Mouse (Mus musculus): Measurements from ENCODE around the gene Madcam1. TPM values are rescaled to one million over a fixed set of nuclear protein-coding genes. Genes with fewer than 3 reads are reported as not detected.

Madcam1 gene
- polyA plus RNA-seq, 1 experiment from 2014 or later: 1.4 TPM

DNA sequence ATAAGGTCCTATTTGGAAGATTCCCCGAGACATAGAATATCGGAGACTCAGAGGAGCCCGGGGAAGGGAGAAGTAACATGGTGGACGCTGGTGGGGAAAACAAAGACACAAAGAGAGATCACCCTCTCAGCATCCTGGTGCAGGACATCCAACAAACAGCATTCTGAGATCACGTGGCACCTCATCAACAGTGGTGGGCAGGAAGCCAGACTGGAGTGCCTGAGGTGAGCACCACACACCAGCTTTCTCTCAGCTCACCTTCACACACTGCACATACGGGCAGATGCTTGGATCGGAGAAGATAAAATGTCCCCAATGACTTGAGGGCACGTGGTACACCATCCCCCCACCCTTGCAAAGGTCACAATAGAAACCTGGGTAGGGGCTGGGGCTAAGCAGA lies 28.1 kb upstream of the Madcam1 start:
- DNase-seq (ENCODE audit: low spot score) (no peak), ATAC-seq (replicated peaks; ENCODE audit: low FRiP score) (no peak)
- WGBS: 73% methylated on average over 8 of the region's 8 CpGs
- Histone ChIP-seq H3K36me3 (ENCODE audit: control insufficient read depth, insufficient read depth, low read length) (no peaks in the 10 kb centered on the region), H3K4me1 (replicated peaks; ENCODE audit: control insufficient read depth, insufficient read depth, low read length) (peaks cover 8% of the 10 kb centered on the region; the same call in 1 of the 2 replicates), H3K4me3 (ENCODE audit: low read depth, low read length) (no peak overlapping the region), H3K27me3 (replicated peaks; ENCODE audit: control insufficient read depth, insufficient read depth, low read length) (peaks cover 46% of the 10 kb centered on the region), H3K9me3 (ENCODE audit: control insufficient read depth, low read length) (no peaks in the 10 kb centered on the region), H3K4me2 (no peak overlapping the region), H3K27ac (ENCODE audit: low read depth, low read length) (no peak overlapping the region), H3K9ac (ENCODE audit: low read depth, low read length) (no peak overlapping the region)

DNA sequence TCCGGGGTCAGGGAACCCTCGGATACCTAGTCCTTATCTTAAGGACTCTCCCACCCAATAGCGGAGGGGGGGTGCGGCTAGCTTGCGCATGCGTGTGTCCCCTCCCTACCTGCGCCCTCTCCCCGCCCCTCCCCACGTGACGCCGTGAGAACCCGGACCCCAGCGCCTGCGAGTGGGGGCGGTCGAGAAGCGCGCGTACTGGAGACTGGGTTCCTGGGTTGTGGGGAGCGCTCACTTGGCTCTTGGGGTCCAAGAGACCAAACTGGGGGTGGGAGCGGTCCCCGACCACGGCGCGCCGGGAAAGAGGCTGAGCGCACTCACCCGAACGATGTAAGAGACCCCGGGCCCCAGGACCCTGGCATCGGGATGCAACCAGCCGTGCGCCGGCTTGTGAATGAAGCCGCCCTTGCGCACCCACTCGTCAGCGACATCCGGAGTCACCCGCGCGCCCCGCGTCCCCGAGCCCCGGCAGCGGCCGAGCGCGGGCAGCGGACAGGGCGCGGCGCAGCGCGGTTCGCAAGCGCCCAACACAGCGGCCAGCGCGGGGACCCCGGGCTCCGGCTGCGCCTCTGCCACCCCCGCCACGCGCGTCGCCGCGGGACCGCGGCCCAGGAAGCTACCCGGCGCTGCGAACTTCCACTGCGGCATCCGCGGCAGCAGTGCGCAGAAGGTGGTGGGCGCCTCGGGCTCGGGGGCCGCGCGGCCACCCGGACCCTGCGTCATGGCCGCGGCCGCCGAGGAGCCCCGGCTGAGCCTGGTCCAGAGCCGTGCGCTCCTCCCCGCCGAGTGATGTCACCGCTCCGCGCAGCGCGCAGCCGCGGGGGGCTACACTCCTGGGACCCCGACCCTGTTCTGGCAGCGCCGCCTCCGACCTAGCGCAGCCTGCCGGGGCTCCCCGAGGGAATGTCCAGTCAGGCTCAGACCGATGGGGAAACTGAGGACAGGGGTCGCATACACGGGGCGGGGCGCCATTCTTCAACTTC lies 26.9 kb upstream of the Madcam1 start, which contains the start of gene Shc2:
Gene Shc2, minus strand, starts transcription at position 791 of the 983 bp plus-strand sequence.
- WGBS: 1% methylated on average over 116 of the region's 116 CpGs
- peaks cover 46% of the 10 kb centered on the region for H3K27me3 ChIP-seq (replicated peaks; ENCODE audit: control insufficient read depth, insufficient read depth, low read length)
- H3K27ac ChIP-seq (ENCODE audit: low read depth, low read length): no peak within 1 kb of the TSS
- DNase-seq (ENCODE audit: low spot score): peak; percentile 51
- no peaks in the 10 kb centered on the region for H3K9me3 ChIP-seq (ENCODE audit: control insufficient read depth, low read length)
- H3K4me3 ChIP-seq (ENCODE audit: low read depth, low read length): peak within 1 kb of the TSS; percentile 61
- H3K36me3 ChIP-seq (ENCODE audit: control insufficient read depth, insufficient read depth, low read length): no peaks in the 10 kb centered on the region
- H3K9ac ChIP-seq (ENCODE audit: low read depth, low read length): peak within 1 kb of the TSS; percentile 51
- peak; percentile 38; the same call in 1 of the 2 replicates for ATAC-seq (replicated peaks; ENCODE audit: low FRiP score)
- H3K4me2 ChIP-seq: peak within 1 kb of the TSS; percentile 74
- peaks cover 8% of the 10 kb centered on the region; the same call in 1 of the 2 replicates for H3K4me1 ChIP-seq (replicated peaks; ENCODE audit: control insufficient read depth, insufficient read depth, low read length)

DNA sequence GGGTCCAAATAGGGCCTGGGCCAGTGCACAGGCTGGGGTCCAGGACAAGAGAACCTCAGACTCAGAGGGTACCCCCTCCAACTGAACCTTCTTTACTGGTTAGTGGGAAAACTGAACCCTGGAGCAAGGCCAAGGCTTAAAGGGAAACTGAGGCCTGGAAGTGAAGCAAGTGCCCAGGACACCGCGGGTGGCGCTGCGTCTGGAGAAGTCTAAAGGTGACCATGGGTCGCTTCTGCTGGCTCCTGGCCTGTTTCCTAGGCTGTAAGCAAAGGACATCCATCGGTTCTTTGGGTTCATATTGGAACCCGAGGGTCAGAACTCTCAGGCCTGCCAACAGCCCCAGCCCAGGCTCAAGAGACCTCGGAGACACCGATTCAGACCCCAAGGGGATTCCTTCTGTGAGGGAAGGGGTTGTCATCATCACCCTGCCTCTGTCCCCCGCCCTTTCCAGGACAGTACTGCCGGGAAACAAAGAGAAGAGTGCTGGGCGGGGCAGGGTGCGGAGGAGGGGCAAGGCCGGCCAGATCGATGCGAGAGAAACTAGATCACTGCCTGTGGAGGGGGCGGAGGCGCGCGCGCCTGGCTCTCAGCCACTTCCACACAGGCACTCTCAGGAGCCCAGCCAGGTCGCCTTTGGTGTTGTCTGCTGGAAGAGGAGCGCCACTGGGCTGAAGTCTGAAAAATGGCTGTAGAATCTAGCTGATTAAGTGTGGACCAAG lies 25.7 kb upstream of the Madcam1 start:
- peaks cover 8% of the 10 kb centered on the region; the same call in 1 of the 2 replicates for H3K4me1 ChIP-seq (replicated peaks; ENCODE audit: control insufficient read depth, insufficient read depth, low read length)

DNA sequence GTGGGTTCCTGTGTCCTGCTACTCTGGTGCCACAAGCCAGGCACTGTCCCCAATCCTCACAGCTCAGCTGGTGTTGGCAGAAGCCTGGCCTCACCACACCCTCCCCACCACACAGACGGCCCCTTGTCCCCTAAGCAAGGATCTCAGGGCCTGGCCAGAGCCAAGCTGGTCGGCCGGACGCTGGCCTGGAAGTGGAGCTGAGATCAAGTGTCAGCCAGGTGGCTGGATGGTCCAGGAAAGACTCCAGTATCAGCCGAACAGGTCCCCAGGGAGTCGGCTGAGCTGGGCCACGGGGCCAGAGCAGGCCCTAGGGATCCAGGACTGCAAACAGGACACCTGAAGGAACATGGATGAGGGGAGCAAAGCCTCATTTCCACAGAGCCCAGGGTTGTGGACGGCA lies 18.6 kb upstream of the Madcam1 start, which contains the start of gene Odf3l2:
Gene Odf3l2, minus strand, starts transcription at position 28 of the 400 bp plus-strand sequence.
- H3K36me3 ChIP-seq (ENCODE audit: control insufficient read depth, insufficient read depth, low read length): no peaks in the 10 kb centered on the region
- H3K9ac ChIP-seq (ENCODE audit: low read depth, low read length): no peak within 1 kb of the TSS
- H3K27ac ChIP-seq (ENCODE audit: low read depth, low read length): no peak within 1 kb of the TSS
- 73% methylated on average over 8 of the region's 8 CpGs for WGBS
- H3K4me3 ChIP-seq (ENCODE audit: low read depth, low read length): no peak within 1 kb of the TSS
- no peak for DNase-seq (ENCODE audit: low spot score)
- ATAC-seq (replicated peaks; ENCODE audit: low FRiP score): no peak
- H3K9me3 ChIP-seq (ENCODE audit: control insufficient read depth, low read length): no peaks in the 10 kb centered on the region
- no peaks in the 10 kb centered on the region; the same call in 1 of the 2 replicates for H3K27me3 ChIP-seq (replicated peaks; ENCODE audit: control insufficient read depth, insufficient read depth, low read length)
- no peaks in the 10 kb centered on the region for H3K4me1 ChIP-seq (replicated peaks; ENCODE audit: control insufficient read depth, insufficient read depth, low read length)
- H3K4me2 ChIP-seq: no peak within 1 kb of the TSS

More for the DNA sequence above, 25.7 kb upstream of the Madcam1 start:
- no peak overlapping the region for H3K27ac ChIP-seq (ENCODE audit: low read depth, low read length)
- WGBS: 7% methylated on average over 23 of the region's 23 CpGs
- no peak overlapping the region; the same call in 1 of the 2 replicates for H3K9ac ChIP-seq (ENCODE audit: low read depth, low read length)
- peak overlapping the region; percentile 44 for H3K4me2 ChIP-seq
- no peak overlapping the region for H3K4me3 ChIP-seq (ENCODE audit: low read depth, low read length)
- ATAC-seq (replicated peaks; ENCODE audit: low FRiP score): no peak
- no peaks in the 10 kb centered on the region for H3K36me3 ChIP-seq (ENCODE audit: control insufficient read depth, insufficient read depth, low read length)
- H3K9me3 ChIP-seq (ENCODE audit: control insufficient read depth, low read length): no peaks in the 10 kb centered on the region
- peaks cover 46% of the 10 kb centered on the region for H3K27me3 ChIP-seq (replicated peaks; ENCODE audit: control insufficient read depth, insufficient read depth, low read length)
- no peak for DNase-seq (ENCODE audit: low spot score)

DNA sequence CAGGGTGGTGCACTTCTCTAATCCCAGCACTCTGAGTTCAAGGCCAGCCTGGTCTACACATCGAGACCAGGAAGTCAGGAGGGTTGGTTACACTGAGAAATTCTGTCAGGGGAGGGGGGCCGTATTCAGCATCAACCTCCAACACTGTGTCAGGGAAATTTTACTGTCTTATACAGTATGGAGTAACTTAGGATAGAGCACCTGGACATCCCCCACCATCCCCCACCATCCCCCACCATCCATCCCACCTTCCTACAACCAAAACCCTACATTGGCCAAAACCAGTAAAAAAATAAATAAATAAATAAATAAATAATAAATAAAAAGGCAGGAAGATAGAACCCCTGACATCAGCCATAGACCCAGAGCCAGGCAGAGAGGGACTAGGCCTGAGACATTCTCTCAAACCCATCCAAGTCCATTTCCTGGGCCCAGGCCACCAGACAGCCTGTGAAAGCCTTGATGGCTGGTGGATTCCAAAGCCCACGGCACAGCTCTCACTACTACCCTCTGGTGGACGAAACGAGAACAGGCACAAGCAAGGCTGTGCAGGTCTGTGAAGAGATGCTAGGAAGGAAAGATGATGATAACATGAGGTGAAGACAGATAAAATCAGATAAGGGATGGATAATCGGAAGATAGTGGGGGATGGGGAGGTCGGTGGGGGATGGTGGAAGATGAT lies 15.1 kb upstream of the Madcam1 start:
- no peaks in the 10 kb centered on the region for H3K9me3 ChIP-seq (ENCODE audit: control insufficient read depth, low read length)
- no peak overlapping the region for H3K4me2 ChIP-seq
- no peak for DNase-seq (ENCODE audit: low spot score)
- ATAC-seq (replicated peaks; ENCODE audit: low FRiP score): no peak
- no peak overlapping the region for H3K27ac ChIP-seq (ENCODE audit: low read depth, low read length)
- peaks cover 2% of the 10 kb centered on the region; the same call in 1 of the 2 replicates for H3K27me3 ChIP-seq (replicated peaks; ENCODE audit: control insufficient read depth, insufficient read depth, low read length)
- H3K9ac ChIP-seq (ENCODE audit: low read depth, low read length): no peak overlapping the region
- no peak overlapping the region for H3K4me3 ChIP-seq (ENCODE audit: low read depth, low read length)
- no peaks in the 10 kb centered on the region for H3K36me3 ChIP-seq (ENCODE audit: control insufficient read depth, insufficient read depth, low read length)
- WGBS: 24% methylated on average over 7 of the region's 7 CpGs
- H3K4me1 ChIP-seq (replicated peaks; ENCODE audit: control insufficient read depth, insufficient read depth, low read length): no peaks in the 10 kb centered on the region

DNA sequence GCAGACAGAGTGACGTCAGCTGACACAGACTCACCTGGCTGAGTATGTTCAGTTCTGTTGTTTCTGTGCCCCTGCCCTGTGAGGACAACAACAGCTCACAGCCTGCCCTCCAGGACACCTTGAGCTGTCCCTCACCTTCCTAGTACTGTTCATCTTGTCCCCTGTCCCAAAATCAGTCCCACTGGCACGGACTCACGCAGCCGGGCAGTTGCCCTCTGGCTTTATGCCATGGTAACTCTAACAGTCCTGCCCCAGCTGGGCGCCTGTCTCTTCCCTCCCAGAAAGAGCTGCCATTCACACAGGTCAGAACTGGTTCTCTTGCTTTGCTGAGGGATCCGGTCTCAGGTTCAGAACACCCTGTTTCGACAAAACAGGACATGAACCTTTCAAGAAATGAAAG lies 11.6 kb upstream of the Madcam1 start:
- no peaks in the 10 kb centered on the region for H3K9me3 ChIP-seq (ENCODE audit: control insufficient read depth, low read length)

DNA sequence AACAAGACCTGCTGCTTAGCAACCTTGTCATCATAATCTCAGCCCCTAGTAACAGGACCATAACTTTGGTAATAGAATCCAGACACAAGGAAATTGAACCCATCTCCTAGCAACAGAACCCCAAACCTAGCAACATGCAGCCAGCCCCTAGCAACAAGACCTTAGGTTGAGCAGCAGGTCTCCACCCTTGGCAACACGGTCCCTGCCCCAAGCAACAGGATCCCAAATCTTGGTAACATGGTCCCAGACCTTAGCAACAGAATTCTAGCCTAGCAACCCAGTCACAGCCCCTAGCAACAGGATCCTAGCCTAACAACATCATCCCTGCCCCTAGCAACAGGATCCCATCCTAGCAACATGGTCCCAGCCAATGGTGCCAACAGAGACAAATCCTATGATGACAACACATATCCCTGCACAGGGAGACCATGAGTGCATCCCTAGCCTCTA lies 9.4 kb upstream of the Madcam1 start:
- ATAC-seq (replicated peaks; ENCODE audit: low FRiP score): no peak
- no peak for DNase-seq (ENCODE audit: low spot score)
- Histone ChIP-seq H3K36me3 (ENCODE audit: control insufficient read depth, insufficient read depth, low read length) (no peaks in the 10 kb centered on the region), H3K4me1 (replicated peaks; ENCODE audit: control insufficient read depth, insufficient read depth, low read length) (no peaks in the 10 kb centered on the region), H3K27ac (ENCODE audit: low read depth, low read length) (no peak overlapping the region), H3K9me3 (ENCODE audit: control insufficient read depth, low read length) (no peaks in the 10 kb centered on the region), H3K4me3 (ENCODE audit: low read depth, low read length) (no peak overlapping the region), H3K4me2 (no peak overlapping the region), H3K27me3 (replicated peaks; ENCODE audit: control insufficient read depth, insufficient read depth, low read length) (peaks cover 3% of the 10 kb centered on the region), H3K9ac (ENCODE audit: low read depth, low read length) (no peak overlapping the region)
- 50% methylated on average over 1 of the region's 1 CpGs for WGBS

More for the DNA sequence above, 11.6 kb upstream of the Madcam1 start:
- 87% methylated on average over 7 of the region's 7 CpGs for WGBS
- ATAC-seq (replicated peaks; ENCODE audit: low FRiP score) (no peak), DNase-seq (ENCODE audit: low spot score) (no peak)
- no peaks in the 10 kb centered on the region for H3K36me3 ChIP-seq (ENCODE audit: control insufficient read depth, insufficient read depth, low read length)
- no peak overlapping the region for H3K4me3 ChIP-seq (ENCODE audit: low read depth, low read length)
- peaks cover 3% of the 10 kb centered on the region for H3K27me3 ChIP-seq (replicated peaks; ENCODE audit: control insufficient read depth, insufficient read depth, low read length)
- H3K27ac ChIP-seq (ENCODE audit: low read depth, low read length): no peak overlapping the region
- H3K4me1 ChIP-seq (replicated peaks; ENCODE audit: control insufficient read depth, insufficient read depth, low read length): no peaks in the 10 kb centered on the region
- no peak overlapping the region for H3K9ac ChIP-seq (ENCODE audit: low read depth, low read length)
- no peak overlapping the region for H3K4me2 ChIP-seq

DNA sequence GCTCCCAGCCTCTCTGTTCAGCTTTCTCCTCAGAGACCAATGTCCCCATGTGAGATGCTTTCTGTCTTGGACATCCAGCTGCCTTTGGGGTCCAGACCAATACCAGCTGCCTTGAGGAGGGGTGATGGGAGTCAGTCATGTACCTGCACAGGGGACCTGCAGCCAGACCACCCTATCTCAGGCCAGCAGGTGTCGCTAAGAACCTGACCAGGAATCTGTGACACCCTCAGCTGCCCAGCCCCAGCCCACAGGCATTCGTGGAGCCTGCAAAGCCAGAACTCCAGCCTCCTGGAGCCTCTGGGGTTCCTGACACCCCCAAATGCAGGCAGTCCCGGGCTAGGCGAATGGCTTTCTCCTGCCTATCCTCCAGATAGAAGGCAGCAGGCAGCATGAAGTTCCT lies 5.5 kb upstream of the Madcam1 start:
- DNase-seq (ENCODE audit: low spot score) (no peak), ATAC-seq (replicated peaks; ENCODE audit: low FRiP score) (no peak)
- no peak overlapping the region for H3K4me3 ChIP-seq (ENCODE audit: low read depth, low read length)

More for the DNA sequence above, 5.5 kb upstream of the Madcam1 start:
- Histone ChIP-seq H3K9ac (ENCODE audit: low read depth, low read length) (no peak overlapping the region), H3K4me2 (no peak overlapping the region), H3K36me3 (ENCODE audit: control insufficient read depth, insufficient read depth, low read length) (no peaks in the 10 kb centered on the region), H3K27me3 (replicated peaks; ENCODE audit: control insufficient read depth, insufficient read depth, low read length) (peaks cover 3% of the 10 kb centered on the region), H3K27ac (ENCODE audit: low read depth, low read length) (no peak overlapping the region), H3K9me3 (ENCODE audit: control insufficient read depth, low read length) (no peaks in the 10 kb centered on the region), H3K4me1 (replicated peaks; ENCODE audit: control insufficient read depth, insufficient read depth, low read length) (no peaks in the 10 kb centered on the region; the same call in 1 of the 2 replicates)
- WGBS: 13% methylated on average over 4 of the region's 4 CpGs

All from liver, embryonic 11.5 days (tissue).